Mouse (Mus musculus) adrenal gland, postnatal 25 days (tissue): ENCODE measurements around the gene Pygb. TPM values are rescaled to one million over a fixed set of nuclear protein-coding genes. Genes with fewer than 3 reads are reported as not detected.

Experiments
- DNase-seq: peaks from one replicate; pipeline ENCODE4 v3.0.0; 2021; ENCODE audit warnings: mixed read lengths
- total RNA-seq: library from RNA; stranded (reverse); gene quantifications from 2 replicates; pipeline ENCODE4 v1.2.3, GENCODE M21; 2021

The Pygb gene
- total RNA-seq, 1 experiment from 2014 or later, result 40.8 TPM

- DNase-seq, result no peak
These were observed 55.5 kb downstream of the Pygb start for GRCm38 (mm10) chr2:150842049-150842461.

GRCm38 (mm10) chr2:150844798-150845197 is 58.3 kb downstream of the Pygb start:
- no peak for DNase-seq

- no peak for DNase-seq
These were observed 61.0 kb downstream of the Pygb start for GRCm38 (mm10) chr2:150847436-150847995.

GRCm38 (mm10) chr2:150851251-150851650 is 64.7 kb downstream of the Pygb start:
- DNase-seq, result no peak

GRCm38 (mm10) chr2:150855186-150855585 is 68.7 kb downstream of the Pygb start:
- no peak for DNase-seq

GRCm38 (mm10) chr2:150858724-150859487 is 72.4 kb downstream of the Pygb start:
- no peak for DNase-seq

GRCm38 (mm10) chr2:150859709-150860470 is 73.4 kb downstream of the Pygb start:
- no peak for DNase-seq

- no peak for DNase-seq
These were observed 74.6 kb downstream of the Pygb start for GRCm38 (mm10) chr2:150861128-150861527.

GRCm38 (mm10) chr2:150867021-150867420 is 80.5 kb downstream of the Pygb start:
- no peak for DNase-seq

GRCm38 (mm10) chr2:150869446-150869845 is 82.9 kb downstream of the Pygb start:
- no peak for DNase-seq

GRCm38 (mm10) chr2:150874508-150874907 is 88.0 kb downstream of the Pygb start:
- DNase-seq, result no peak

- no peak for DNase-seq
These were observed 88.7 kb downstream of the Pygb start for GRCm38 (mm10) chr2:150875226-150875625.

- no peak for DNase-seq
These were observed 91.0 kb downstream of the Pygb start for GRCm38 (mm10) chr2:150877561-150877960.

Other genes with a start within 250 kb of the Pygb start
- gene Cst7, start 216.3 kb upstream of the Pygb start, total RNA-seq, result not detected in 2 replicates
- gene Apmap, start 178.2 kb upstream of the Pygb start, total RNA-seq, result 115 and 122 TPM in 2 replicates
- 17.3 and 23.4 TPM in 2 replicates for gene Acss1, start 118.2 kb upstream of the Pygb start, total RNA-seq
- not detected in 2 replicates for gene Vsx1, start 97.4 kb upstream of the Pygb start, total RNA-seq
- 7.0 and 7.9 TPM in 2 replicates for gene Entpd6, start 37.7 kb upstream of the Pygb start, total RNA-seq
- 69.3 and 70.2 TPM in 2 replicates for gene Abhd12, start 118.0 kb downstream of the Pygb start, total RNA-seq
- gene Gins1, start 118.7 kb downstream of the Pygb start, total RNA-seq, result 2.7 and 5.3 TPM in 2 replicates